Mouse (Mus musculus) ES-Bruce4 (cell line): ENCODE data around the gene Adam1b.

Experiments
- CTCF ChIP-seq: IDR thresholded peaks from one replicate; pipeline ENCODE4 v1.8.1; 2011; ENCODE audit warnings: low read depth, low read length
- EP300 ChIP-seq: IDR thresholded peaks from 2 replicates; pipeline ENCODE4 v1.6.1; 2011; ENCODE audit warnings: low read depth, low read length; ENCODE audit not compliant: insufficient read depth
- POLR2A ChIP-seq: IDR thresholded peaks from one replicate; pipeline ENCODE4 v1.8.1; 2011; ENCODE audit warnings: low read length; ENCODE audit not compliant: insufficient read depth

GRCm38 (mm10) chr5:121547084-121547483, 43.8 kb upstream of the Adam1b start:
- TF ChIP-seq CTCF (no peak), EP300 (no peak), POLR2A (no peak)
